Mouse (Mus musculus): ENCODE results near the gene Nexmif.
"Not testable (repeated sequence)": the region's sequence is repeated elsewhere in the genome, so short reads cannot be mapped to it uniquely, and the experiment has no call there.

The Nexmif gene

DNA sequence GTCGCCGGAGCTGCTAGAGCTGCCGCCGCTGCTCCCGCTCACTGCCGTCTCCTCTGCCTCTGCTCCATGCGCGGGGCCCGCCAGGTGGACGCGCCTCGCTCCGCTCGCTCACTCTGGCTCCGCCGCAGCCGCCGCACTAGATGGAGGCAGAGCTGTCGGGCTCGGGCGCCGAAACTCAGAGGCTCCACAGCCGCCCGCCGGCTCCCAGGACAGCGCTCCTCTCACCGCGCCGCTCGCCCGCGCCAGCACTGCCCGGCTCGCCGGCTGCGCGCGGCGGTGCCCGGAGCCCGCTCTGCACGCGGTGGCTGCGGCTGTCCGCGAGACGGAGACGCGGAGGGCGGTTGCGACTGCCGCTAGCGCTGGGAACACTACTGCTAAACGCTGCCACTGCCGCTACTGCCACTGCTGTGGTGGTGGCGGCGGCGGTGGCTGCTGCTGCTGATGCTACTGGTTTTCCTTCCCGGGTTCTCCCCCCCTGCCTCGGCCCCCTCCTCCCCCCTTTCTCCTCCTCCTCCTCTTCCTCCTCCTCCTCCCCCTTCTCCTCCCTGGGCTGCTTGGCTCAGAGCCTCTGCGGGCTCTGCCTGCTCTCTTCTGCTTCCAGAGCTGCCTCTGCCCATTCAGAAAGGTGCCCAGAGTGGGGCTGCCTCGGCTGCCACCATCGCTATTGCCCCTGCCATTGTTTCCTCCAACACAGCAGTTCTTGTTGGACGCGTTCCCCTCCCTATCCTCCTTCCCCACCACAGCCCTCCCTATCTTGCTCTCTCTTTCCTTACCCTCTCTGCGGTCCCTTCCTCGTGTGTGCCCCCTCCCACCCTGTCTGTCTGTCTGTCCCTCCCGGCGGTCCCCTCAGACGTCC is at the start of gene Nexmif:
Nexmif (minus strand) TSS at position 450 of the 856 bp plus-strand sequence.
- no peak for DNase-seq (ENCODE audit: extremely low read depth, low read depth)

DNA sequence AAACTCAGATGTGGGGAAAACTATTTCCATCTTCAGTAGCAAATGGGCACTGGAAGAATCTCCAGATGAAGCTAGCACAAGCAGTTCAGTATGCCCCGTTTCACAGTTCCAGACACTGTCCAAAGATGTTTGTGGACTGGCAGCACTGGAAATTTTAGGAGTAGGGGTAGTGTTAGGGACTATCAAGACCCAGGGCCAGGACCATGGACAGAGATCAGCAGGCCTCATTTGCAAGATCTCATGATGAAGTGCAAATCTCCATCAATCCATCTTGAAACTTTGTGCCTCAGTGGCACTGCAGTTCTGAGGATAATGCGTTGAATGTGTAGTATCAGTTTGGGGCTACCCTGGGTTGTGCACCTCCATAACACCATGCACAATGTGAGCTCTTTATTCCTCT is 7.7 kb upstream of the Nexmif start:
- DNase-seq (ENCODE audit: extremely low read depth, low read depth) = peak; percentile 6

DNA sequence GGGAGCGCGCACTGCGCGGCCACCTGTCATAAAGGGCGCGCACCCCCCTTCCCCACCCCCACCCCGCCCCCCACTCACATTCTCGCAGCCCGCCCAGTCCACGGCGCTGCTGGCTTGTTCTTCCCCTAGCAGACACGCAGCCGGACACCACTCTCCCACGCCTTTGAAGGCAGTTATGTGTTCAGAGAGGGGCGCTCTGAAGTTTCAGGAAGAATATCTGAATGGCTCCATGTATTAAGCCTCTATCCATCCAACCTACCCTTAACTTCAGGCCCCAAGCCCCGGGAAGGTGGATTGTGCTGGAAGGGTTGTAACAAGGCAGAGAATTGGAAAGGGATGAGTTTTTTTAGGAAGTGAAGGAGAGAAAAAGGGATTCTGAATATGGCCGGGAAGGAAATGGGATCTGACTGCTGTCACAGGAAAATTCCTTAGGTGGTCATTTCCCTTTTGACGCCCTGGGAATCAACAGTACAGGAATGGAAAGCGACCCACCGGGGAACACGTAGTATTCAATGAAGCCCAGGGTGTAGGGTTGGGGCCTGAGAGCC is 681 bp upstream of the Nexmif start:
- no peak for DNase-seq (ENCODE audit: extremely low read depth, low read depth)

DNA sequence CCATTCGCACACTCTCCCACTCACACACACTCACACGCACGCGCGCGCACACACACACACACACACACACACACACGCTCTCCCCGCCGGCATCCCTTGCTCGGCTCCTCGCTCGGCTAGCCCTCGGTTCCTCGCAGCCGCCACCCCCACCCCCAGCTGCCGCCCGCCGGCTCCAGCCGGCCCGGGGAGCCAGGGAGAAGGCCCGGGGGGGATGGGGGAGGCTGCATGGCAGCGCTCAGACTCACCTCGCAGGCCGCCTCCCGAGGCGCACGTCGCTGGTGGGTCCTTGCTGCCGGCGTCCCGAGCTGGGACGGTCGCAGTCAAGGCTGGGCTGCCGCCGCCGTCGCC is 623 bp downstream of the Nexmif start:
- no peak for DNase-seq (ENCODE audit: extremely low read depth, low read depth)

DNA sequence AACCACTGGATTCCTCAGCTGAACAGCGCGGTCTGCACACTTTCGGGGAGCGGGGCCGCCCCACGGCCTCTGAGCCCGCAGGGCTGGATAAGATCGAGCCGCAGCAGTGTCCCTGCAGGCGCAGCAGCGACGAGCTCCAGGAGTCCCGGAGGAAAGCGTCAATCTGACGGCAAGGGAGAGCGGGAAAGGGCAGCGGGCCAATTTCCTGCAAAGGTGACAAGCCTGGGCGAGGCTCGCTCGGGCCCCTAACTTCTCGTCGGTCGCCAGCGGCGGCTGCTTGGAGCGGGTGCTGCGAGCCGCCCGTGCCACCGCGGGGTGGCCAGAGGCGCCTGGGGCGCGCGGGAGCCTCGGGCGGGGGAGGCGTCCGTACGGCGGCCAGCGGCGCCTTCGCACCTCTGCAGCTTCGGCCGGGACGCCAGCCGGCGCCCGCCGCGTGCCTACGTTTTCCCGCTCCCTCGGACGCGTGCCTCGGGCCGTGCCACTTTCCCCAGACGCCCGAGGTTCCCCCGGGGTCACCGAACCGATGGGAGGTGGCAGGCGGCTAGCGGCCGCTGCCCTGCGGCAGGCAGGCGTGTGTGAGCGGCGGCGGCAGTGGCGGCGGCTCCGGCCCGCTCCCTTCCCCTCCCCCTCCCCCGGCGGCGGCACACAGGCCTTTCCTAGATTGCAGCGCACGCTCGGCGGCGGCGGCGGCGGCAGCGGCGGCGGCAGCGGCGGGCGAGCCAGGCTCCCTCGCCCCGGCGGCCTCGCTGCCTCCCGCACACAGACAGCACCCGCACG is 1.2 kb downstream of the Nexmif start:
- DNase-seq (ENCODE audit: extremely low read depth, low read depth) = no peak

DNA sequence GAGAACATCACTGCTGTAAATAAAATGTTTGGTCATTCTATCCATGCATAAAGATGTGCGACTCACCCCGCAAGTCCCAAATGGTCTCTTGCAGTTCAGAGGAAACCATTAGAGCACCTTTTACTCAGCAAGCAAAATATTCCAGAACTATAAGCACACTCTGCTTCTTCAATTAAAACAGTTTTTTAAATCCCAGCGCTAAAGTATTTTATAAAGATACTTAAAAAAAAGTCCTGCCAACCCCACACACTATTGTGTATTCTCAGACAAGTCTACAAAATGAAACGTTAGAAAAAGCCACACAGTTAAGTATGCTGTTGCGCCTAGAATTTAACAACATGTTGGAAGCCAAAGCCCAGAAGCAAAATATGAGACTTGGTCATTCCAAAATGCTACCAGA is 1.9 kb downstream of the Nexmif start:
- DNase-seq (ENCODE audit: extremely low read depth, low read depth) = no peak

DNA sequence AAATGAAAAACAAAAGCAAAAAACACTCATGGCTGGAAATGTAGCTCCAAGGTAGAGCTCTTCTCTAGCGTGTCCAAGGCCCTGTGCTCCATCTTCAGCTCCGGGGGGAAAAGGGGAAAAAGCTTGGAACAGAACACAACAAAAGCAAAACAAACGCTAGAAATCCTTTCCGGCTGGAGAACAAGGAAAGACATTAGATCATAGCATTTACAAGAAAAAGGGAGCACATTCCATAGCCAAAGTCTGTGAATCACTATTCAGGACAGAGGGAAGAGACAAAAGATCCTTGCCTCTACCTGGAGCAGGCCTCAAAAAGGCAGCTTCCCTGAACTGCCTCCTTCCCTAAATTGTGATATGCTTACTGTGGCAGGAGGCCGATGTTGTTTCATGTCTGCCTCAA is 4.4 kb downstream of the Nexmif start:
- DNase-seq (ENCODE audit: extremely low read depth, low read depth) = no peak

DNA sequence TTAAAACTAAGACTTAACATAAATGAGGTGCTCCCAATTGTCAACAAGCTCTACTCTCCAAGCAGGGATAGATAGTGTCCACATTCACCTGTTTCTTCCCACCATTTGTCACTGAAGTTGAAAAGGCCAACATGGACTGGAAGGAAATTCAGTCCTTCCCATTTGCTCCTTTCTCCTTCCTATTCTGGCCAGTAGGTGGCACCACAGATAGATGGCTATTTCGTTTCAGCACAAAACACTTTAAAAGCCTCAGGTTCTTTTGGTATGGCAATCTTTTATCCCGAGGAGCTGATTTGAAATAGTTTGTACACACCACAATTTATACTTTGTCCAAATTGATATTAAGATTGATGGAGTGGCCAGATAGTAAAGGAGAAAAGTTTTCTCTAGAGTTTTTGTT is 21.7 kb downstream of the Nexmif start:
- peak; percentile 33 for DNase-seq (ENCODE audit: extremely low read depth, low read depth)

DNA sequence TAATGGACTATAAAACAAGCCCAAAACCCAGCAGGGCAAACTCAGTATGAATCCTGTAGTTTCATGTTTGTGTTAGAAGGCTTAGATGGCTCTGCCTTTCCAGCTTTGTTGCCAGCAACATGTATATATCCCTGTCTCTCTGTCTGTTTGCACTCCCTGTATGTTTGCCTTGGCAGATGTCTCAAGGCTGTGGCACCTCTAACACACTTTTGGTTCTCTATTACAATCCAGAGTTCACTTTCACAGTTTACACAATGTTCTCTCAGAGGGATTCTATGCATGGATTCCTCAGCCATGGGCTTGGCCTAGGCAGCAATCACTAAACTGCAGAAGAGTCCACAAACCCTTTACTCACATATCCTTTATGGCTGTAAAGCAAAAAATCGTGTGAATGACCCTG is 50.9 kb downstream of the Nexmif start:
- DNase-seq (ENCODE audit: extremely low read depth, low read depth) = no peak

DNA sequence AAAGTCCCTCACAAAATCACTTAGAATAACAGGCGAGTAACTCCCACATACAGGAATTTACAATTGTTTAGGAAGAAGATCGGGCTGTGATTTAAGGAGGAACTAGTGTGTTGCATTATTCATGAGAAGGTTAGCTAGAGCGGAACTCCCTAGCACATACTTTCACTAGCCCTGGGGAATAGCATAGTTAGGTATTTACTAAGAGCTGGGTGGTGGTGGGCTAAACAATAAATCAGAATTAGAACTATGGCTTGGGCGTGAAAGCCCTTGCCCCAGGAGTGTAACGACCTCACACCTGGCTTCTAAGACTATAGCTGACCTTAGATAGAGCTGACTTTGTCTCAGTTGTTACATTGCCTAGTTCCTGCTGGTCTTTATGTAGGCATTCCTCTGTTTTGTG is 85.7 kb downstream of the Nexmif start:
- not testable (repeated sequence) for DNase-seq (ENCODE audit: extremely low read depth, low read depth)

DNA sequence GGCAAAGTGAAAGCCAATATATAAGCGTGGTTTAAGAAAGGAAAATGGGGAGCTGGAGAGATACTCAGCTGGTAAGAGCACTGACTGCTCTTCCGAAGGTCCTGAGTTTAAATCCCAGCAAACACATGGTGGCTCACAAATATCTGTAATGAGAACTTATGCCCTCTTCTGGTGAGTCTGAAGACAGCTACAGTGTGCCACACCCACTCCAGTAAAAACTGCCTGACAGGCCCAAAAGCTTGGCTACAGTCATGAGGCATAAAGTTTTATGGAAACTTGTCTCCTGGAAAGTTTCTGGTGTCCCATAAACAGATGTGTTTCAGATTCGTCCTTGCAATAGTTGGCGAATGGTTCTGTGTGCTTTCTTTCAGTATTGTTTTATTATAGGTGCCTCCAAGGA is 86.4 kb downstream of the Nexmif start:
- DNase-seq (ENCODE audit: extremely low read depth, low read depth) = no peak

DNA sequence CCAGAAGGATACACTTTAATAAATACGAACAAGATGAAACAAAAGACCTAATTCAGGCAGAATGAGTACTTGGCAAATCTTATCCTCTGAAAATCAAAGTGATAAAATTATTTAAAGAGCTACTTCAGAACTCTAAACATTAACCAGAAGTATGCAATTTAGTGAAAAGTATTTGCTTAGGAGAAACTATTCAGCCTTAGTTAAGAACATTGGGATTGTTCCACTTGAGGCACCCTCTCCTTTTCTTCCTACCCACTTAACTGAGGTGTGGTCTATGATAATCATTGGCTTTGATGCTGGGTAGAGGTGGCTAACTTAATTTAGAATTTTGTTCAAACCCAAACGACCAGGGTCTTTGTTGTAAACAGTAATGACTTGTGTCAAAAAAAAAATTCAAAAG is 146.1 kb downstream of the Nexmif start:
- no peak for DNase-seq (ENCODE audit: extremely low read depth, low read depth)

DNA sequence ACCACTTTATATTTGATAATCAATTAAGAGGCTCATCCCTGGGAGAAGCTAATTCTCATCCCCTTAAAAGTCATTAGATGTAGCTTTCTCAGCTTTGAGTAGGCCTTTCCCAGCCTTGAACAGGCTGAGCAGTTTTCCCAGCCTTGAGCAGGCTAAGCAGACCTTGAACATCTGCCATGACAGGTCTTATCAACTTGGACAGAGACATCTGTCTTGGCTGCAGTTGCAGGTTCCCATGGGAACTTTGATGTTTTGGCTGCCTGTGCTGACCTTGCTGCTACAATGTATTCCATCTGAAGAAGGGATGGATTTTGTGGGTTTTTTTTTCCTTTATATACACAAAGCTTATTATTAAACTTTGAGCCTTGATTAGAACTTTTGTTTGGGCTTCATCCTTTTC is 160.7 kb downstream of the Nexmif start:
- no peak for DNase-seq (ENCODE audit: extremely low read depth, low read depth)

DNA sequence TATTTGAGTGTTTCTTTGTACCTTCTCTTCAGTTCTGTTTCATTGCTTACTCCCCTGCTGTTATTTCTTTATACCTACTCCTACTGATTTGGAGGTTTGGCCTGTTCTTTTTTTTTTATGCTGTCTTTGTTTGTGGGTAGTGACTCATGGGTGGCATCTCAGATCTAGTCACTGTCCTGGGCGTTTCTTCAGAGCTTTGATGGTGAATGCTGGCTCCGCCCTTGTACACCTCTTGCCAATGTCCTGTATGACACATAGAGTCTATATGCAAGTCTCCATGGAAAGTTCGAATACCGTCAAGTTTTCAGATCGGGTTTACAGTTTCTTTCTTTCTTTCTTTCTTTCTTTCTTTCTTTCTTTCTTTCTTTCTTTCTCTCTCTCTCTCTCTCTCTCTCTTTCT is 167.1 kb downstream of the Nexmif start:
- DNase-seq (ENCODE audit: extremely low read depth, low read depth) = no peak

DNA sequence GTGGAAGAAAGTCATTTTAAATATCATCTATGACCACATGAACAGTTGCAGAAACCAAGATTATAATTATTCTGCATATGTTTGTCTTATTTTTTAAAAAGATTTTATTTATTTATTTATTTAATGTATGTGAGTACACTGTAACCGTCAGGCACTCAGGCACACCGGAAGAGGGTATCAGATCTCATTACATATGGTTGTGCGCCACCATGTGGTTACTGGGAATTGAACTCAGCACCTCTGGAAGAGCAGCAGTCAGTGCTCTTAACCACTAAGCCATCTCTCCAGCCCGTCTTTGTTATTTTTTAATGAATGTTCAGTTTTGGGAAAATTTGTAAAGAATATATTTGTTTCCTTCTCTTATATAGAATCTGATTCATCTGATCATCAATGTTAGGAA is 168.2 kb downstream of the Nexmif start:
- peak; percentile 21 for DNase-seq (ENCODE audit: extremely low read depth, low read depth)
